Mouse (Mus musculus) lung, embryonic 15.5 days (tissue): ENCODE data around the gene 5830473C10Rik. TPM values are rescaled to one million over a fixed set of nuclear protein-coding genes. Genes with fewer than 3 reads are reported as not detected.
"Not testable (repeated sequence)": the region's sequence is repeated elsewhere in the genome, so short reads cannot be mapped to it uniquely, and the experiment has no call there.

Experiments used
- ATAC-seq: fragments of 200-750 bp; cut with Nextera tagmentation; 2 replicates; pipeline ENCODE4 v1.8.0; 2017; ENCODE audit warnings: moderate number of reproducible peaks, borderline replicate concordance; ENCODE audit not compliant: low FRiP score, low TSS enrichment; ENCODE audit errors: extremely low read depth
- H3K27ac ChIP-seq: fragments of 300-500 bp; sonication (generic); 2 replicates; pipeline ENCODE4 v1.5.1; 2015; ENCODE audit warnings: moderate library complexity, mild to moderate bottlenecking, inconsistent platforms
- H3K27me3 ChIP-seq: fragments of 300-500 bp; sonication (generic); 2 replicates; pipeline ENCODE4 v1.6.1; 2015; ENCODE audit warnings: inconsistent platforms
- H3K36me3 ChIP-seq: fragments of 300-500 bp; sonication (generic); 2 replicates; pipeline ENCODE4 v1.6.1; 2015; ENCODE audit warnings: inconsistent platforms
- H3K4me1 ChIP-seq: fragments of 300-500 bp; sonication (generic); 2 replicates; pipeline ENCODE4 v1.6.1; 2015; ENCODE audit warnings: inconsistent platforms
- H3K4me2 ChIP-seq: fragments of 300-500 bp; sonication (generic); 2 replicates; pipeline ENCODE4 v1.6.1; 2015; ENCODE audit warnings: inconsistent platforms, mild to moderate bottlenecking, moderate library complexity
- H3K4me3 ChIP-seq: fragments of 300-500 bp; sonication (generic); 2 replicates; pipeline ENCODE4 v1.5.1; 2015; ENCODE audit warnings: mild to moderate bottlenecking, inconsistent platforms
- H3K9ac ChIP-seq: fragments of 300-500 bp; sonication (generic); 2 replicates; pipeline ENCODE4 v1.6.1; 2015; ENCODE audit warnings: inconsistent platforms
- H3K9me3 ChIP-seq: fragments of 300-500 bp; sonication (generic); 2 replicates; pipeline ENCODE4 v1.6.1; 2016; ENCODE audit warnings: inconsistent platforms
- WGBS: fragments of 180-500 bp; shearing (Covaris S2); methylation state at CpG from one replicate; pipeline ENCODE4 v1.1.7; 2015; 5-methylcytosine and 5-hydroxymethylcytosine counted together
- polyA plus RNA-seq: library from polyadenylated mRNA; unstranded; fragments of >200 nt; fragmentation: Nextera tagmentation; extraction: Ambion mirVana; gene quantifications from 2 replicates; pipeline ENCODE4 v1.2.1, GENCODE M21; 2015

Gene 5830473C10Rik
- polyA plus RNA-seq, 1 experiment from 2014 or later, result 0.09 TPM

- 12% methylated on average over 6 of the region's 6 CpGs for WGBS
- H3K36me3 ChIP-seq, result no peaks in the 10 kb centered on the region
- no peak overlapping the region for H3K9ac ChIP-seq
- H3K4me1 ChIP-seq, result peaks cover 11% of the 10 kb centered on the region; the same call in 1 of the 2 replicates
- H3K4me3 ChIP-seq, result no peak overlapping the region
- no peak overlapping the region for H3K4me2 ChIP-seq
- no peak for ATAC-seq
- H3K9me3 ChIP-seq, result no peaks in the 10 kb centered on the region
- H3K27ac ChIP-seq, result no peak overlapping the region
- H3K27me3 ChIP-seq, result peaks cover 4% of the 10 kb centered on the region; the same call in 1 of the 2 replicates
Measured at GRCm38 (mm10) chr5:90601469-90601868, 40.6 kb downstream of the 5830473C10Rik start.

- Histone ChIP-seq H3K27ac (0 out of 2 replicates have a peak overlapping the region, but pooled peaks have one; percentile 3), H3K9ac (no peak overlapping the region), H3K4me2 (peak overlapping the region; percentile 37), H3K4me1 (peaks cover 13% of the 10 kb centered on the region; the same call in 1 of the 2 replicates), H3K4me3 (no peak overlapping the region), H3K27me3 (peaks cover 4% of the 10 kb centered on the region; the same call in 1 of the 2 replicates), H3K9me3 (no peaks in the 10 kb centered on the region), H3K36me3 (no peaks in the 10 kb centered on the region)
- WGBS, result 7% methylated on average over 13 of the region's 13 CpGs
- ATAC-seq, result peak; percentile 86; the same call in 1 of the 2 replicates
Measured at GRCm38 (mm10) chr5:90603407-90603923, 42.6 kb downstream of the 5830473C10Rik start.

GRCm38 (mm10) chr5:90608906-90609305 is 48.0 kb downstream of the 5830473C10Rik start:
- ATAC-seq, result peak; percentile 90; the same call in 1 of the 2 replicates
- Histone ChIP-seq H3K4me2 (no peak overlapping the region), H3K9me3 (no peaks in the 10 kb centered on the region), H3K4me3 (no peak overlapping the region), H3K4me1 (peaks cover 21% of the 10 kb centered on the region), H3K27me3 (no peaks in the 10 kb centered on the region), H3K36me3 (no peaks in the 10 kb centered on the region), H3K9ac (no peak overlapping the region), H3K27ac (no peak overlapping the region)
- 28% methylated on average over 11 of the region's 11 CpGs for WGBS

GRCm38 (mm10) chr5:90611388-90611787 is 50.5 kb downstream of the 5830473C10Rik start:
- 67% methylated on average over 3 of the region's 3 CpGs for WGBS
- H3K36me3 ChIP-seq, result no peaks in the 10 kb centered on the region
- peaks cover 17% of the 10 kb centered on the region for H3K4me1 ChIP-seq
- no peak overlapping the region for H3K4me2 ChIP-seq
- ATAC-seq, result no peak
- H3K27ac ChIP-seq, result no peak overlapping the region
- no peak overlapping the region for H3K4me3 ChIP-seq
- H3K9ac ChIP-seq, result no peak overlapping the region
- H3K9me3 ChIP-seq, result no peaks in the 10 kb centered on the region
- H3K27me3 ChIP-seq, result no peaks in the 10 kb centered on the region

GRCm38 (mm10) chr5:90611996-90612611 is 51.2 kb downstream of the 5830473C10Rik start:
- Histone ChIP-seq H3K4me1 (peaks cover 17% of the 10 kb centered on the region), H3K36me3 (no peaks in the 10 kb centered on the region), H3K9me3 (no peaks in the 10 kb centered on the region), H3K27me3 (no peaks in the 10 kb centered on the region), H3K9ac (no peak overlapping the region), H3K4me3 (no peak overlapping the region), H3K4me2 (no peak overlapping the region), H3K27ac (no peak overlapping the region)
- ATAC-seq, result no peak
- WGBS, result 85% methylated on average over 6 of the region's 6 CpGs

- peaks cover 17% of the 10 kb centered on the region for H3K4me1 ChIP-seq
- not testable (repeated sequence) for H3K27ac ChIP-seq, H3K4me3 ChIP-seq, H3K27me3 ChIP-seq, H3K9ac ChIP-seq, H3K36me3 ChIP-seq, ATAC-seq, H3K4me2 ChIP-seq, H3K9me3 ChIP-seq
- WGBS, result 79% methylated on average over 1 of the region's 1 CpGs
Measured at GRCm38 (mm10) chr5:90612751-90613150, 51.8 kb downstream of the 5830473C10Rik start.

GRCm38 (mm10) chr5:90617859-90618258 is 57.0 kb downstream of the 5830473C10Rik start:
- H3K4me2 ChIP-seq, result no peak overlapping the region
- H3K27ac ChIP-seq, result no peak overlapping the region
- no peaks in the 10 kb centered on the region for H3K36me3 ChIP-seq
- H3K9ac ChIP-seq, result no peak overlapping the region
- H3K4me3 ChIP-seq, result no peak overlapping the region
- no peaks in the 10 kb centered on the region for H3K9me3 ChIP-seq
- WGBS, result 77% methylated on average over 3 of the region's 3 CpGs
- no peaks in the 10 kb centered on the region for H3K27me3 ChIP-seq
- H3K4me1 ChIP-seq, result no peaks in the 10 kb centered on the region
- no peak for ATAC-seq

GRCm38 (mm10) chr5:90621316-90621715 is 60.4 kb downstream of the 5830473C10Rik start:
- Histone ChIP-seq H3K4me2 (no peak overlapping the region), H3K9me3 (no peaks in the 10 kb centered on the region), H3K4me1 (no peaks in the 10 kb centered on the region), H3K4me3 (no peak overlapping the region), H3K27ac (no peak overlapping the region), H3K9ac (no peak overlapping the region), H3K36me3 (no peaks in the 10 kb centered on the region), H3K27me3 (no peaks in the 10 kb centered on the region)
- no peak for ATAC-seq
- 94% methylated on average over 2 of the region's 2 CpGs for WGBS

- ATAC-seq, result no peak
- WGBS, result 87% methylated on average over 6 of the region's 6 CpGs
Measured at GRCm38 (mm10) chr5:90621726-90622125, 60.8 kb downstream of the 5830473C10Rik start.

GRCm38 (mm10) chr5:90623209-90623608 is 62.3 kb downstream of the 5830473C10Rik start:
- no peaks in the 10 kb centered on the region for H3K36me3 ChIP-seq
- no peak overlapping the region for H3K27ac ChIP-seq
- no peaks in the 10 kb centered on the region for H3K9me3 ChIP-seq
- H3K4me2 ChIP-seq, result no peak overlapping the region
- H3K4me1 ChIP-seq, result no peaks in the 10 kb centered on the region
- 85% methylated on average over 2 of the region's 2 CpGs for WGBS
- H3K4me3 ChIP-seq, result no peak overlapping the region
- ATAC-seq, result no peak
- no peaks in the 10 kb centered on the region for H3K27me3 ChIP-seq
- no peak overlapping the region for H3K9ac ChIP-seq

More at GRCm38 (mm10) chr5:90621726-90622125, 60.8 kb downstream of the 5830473C10Rik start:
- Histone ChIP-seq H3K4me2 (no peak overlapping the region), H3K4me3 (no peak overlapping the region), H3K9me3 (no peaks in the 10 kb centered on the region), H3K36me3 (no peaks in the 10 kb centered on the region), H3K9ac (no peak overlapping the region), H3K27me3 (no peaks in the 10 kb centered on the region), H3K4me1 (no peaks in the 10 kb centered on the region), H3K27ac (no peak overlapping the region)

GRCm38 (mm10) chr5:90624708-90625425 is 64.0 kb downstream of the 5830473C10Rik start:
- no peaks in the 10 kb centered on the region for H3K36me3 ChIP-seq
- H3K4me3 ChIP-seq, result no peak overlapping the region
- no peaks in the 10 kb centered on the region for H3K4me1 ChIP-seq
- no peaks in the 10 kb centered on the region for H3K27me3 ChIP-seq
- no peaks in the 10 kb centered on the region for H3K9me3 ChIP-seq
- WGBS, result 69% methylated on average over 18 of the region's 18 CpGs
- H3K4me2 ChIP-seq, result no peak overlapping the region
- no peak overlapping the region for H3K9ac ChIP-seq
- ATAC-seq, result no peak
- H3K27ac ChIP-seq, result no peak overlapping the region

GRCm38 (mm10) chr5:90627423-90627822 is 66.5 kb downstream of the 5830473C10Rik start:
- Histone ChIP-seq H3K36me3 (no peaks in the 10 kb centered on the region), H3K4me3 (no peak overlapping the region), H3K27me3 (no peaks in the 10 kb centered on the region), H3K27ac (no peak overlapping the region), H3K9me3 (no peaks in the 10 kb centered on the region), H3K9ac (no peak overlapping the region), H3K4me2 (no peak overlapping the region), H3K4me1 (no peaks in the 10 kb centered on the region)
- WGBS, result 84% methylated on average over 4 of the region's 4 CpGs
- ATAC-seq, result no peak
